Mouse (Mus musculus): ENCODE results near the gene Trub2. TPM values are rescaled to one million over a fixed set of nuclear protein-coding genes. Genes with fewer than 3 reads are reported as not detected.
A peak's percentile ranks its signal among the peaks of the same experiment; 100 is the strongest.

The Trub2 gene
- total RNA-seq (2021): 10 to 100 TPM; 39.3 to 44.9 TPM

DNA sequence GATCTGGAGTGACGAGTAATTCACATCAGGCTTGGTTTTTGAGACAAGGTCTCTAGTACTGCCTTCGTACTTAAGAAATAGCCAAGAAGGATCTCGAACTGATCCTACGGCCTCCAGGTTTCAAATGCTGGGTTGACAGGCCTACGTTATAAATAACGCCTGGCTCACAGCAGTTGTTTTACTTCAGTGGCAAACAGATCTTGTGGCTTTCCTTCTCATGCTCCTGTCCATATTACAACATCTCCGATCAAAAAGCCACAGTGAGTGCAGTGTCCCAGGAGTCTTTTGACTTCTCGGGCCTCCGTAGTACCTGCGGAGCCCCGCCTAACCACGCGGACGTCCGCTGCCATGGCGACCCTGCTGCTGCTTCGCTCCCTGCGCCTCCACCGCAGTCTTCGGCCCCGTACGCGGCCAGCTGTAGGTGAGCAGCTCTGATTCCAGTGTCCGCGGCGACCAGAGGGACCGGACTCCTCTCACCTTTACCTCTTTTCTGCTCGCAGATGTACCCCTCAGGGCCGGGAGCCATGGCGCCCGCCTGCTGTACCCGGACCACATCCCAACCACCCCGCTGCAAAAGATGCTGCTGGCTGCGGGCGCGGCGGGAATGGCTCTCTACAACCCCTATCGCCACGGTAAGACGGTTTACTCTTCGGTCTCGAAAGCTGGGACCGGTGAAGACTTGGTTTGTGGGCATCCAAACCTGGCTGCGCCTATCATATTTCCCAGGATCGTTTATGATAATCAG is at the start of gene Trub2:
Gene Trub2, minus strand, starts transcription at position 566 of the 745 bp plus-strand sequence.
- intact Hi-C loops (cut with DNase I): no loop called here
- DNase-seq (ENCODE audit: low spot score in 2 of 2): peak; percentile 90 to 94

- intact Hi-C loops (cut with DNase I): no loop called here
- DNase-seq (ENCODE audit: low spot score in 2 of 2): no peak
These were observed 47.1 kb upstream of the Trub2 start for GRCm38 (mm10) chr2:29835391-29835899.

GRCm38 (mm10) chr2:29833796-29834195 is 45.5 kb upstream of the Trub2 start:
- intact Hi-C loops (cut with DNase I): no loop called here
- no peak for DNase-seq (ENCODE audit: low spot score in 2 of 2)

DNA sequence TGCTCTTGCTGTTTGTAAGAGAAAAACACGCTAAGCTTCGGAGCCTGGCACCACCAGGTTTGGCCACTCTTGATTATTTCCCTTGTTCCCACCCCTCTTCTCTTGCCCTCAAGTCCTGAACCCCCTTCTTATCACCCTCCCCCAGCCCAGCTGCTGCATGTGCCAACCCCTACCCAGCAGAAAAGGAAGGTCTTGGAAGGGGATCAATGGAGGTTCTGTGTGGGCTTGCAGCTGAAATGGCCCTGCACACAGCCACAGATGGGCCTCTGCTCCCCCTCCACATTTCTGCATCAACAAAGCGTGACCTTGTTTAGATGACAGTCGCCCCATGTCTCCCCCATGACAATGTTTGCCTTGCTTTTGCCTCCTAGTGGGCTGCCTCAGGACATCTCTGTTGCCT is 42.8 kb upstream of the Trub2 start:
- intact Hi-C loops (cut with DNase I): no loop called here
- peak in 1 of 2 experiments; percentile 60 for DNase-seq (ENCODE audit: low spot score in 2 of 2)

- no peak for DNase-seq (ENCODE audit: low spot score in 2 of 2)
- intact Hi-C loops (cut with DNase I): no loop called here
These were observed 39.4 kb upstream of the Trub2 start for GRCm38 (mm10) chr2:29827709-29828024.

DNA sequence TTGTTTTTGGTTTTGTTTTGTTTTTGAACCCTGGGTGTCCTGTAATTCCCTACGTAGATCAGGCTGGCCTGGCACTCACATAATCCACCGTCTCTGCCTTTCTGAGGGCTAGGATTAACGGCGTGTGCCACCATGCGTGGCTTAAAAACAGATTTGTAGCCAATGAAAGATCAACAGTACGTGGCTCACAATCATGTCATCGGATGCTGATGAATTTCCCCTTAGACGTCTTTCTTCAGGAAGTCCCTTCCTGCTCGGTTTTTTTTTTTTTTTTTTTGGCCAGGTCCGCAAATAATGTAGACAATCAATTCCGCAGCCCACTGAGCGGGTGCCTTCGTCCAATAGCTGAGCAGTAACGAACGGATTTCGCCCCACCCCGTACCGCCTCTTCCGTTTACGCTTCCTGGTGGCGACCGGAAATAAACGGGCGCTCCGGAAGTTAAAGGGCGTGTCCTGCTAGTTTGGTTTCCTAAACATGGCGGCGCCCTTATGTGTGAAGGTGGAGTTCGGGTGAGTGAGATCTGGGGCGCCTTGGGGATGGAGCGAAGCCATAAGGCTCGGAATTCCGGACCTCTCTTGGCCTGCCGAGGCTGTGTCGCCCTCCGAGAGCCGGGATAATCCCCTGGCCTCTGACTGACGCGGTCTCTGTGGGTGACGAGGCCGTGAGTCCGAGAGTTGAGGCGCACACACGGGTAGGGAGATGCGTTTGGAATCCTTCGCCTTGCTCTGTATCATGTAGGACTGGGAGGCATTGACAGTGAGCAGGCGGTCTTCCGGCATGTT is 38.8 kb upstream of the Trub2 start:
- DNase-seq (ENCODE audit: low spot score in 2 of 2): peak; percentile 96 to 99
- intact Hi-C loops (cut with DNase I): no loop called here

DNA sequence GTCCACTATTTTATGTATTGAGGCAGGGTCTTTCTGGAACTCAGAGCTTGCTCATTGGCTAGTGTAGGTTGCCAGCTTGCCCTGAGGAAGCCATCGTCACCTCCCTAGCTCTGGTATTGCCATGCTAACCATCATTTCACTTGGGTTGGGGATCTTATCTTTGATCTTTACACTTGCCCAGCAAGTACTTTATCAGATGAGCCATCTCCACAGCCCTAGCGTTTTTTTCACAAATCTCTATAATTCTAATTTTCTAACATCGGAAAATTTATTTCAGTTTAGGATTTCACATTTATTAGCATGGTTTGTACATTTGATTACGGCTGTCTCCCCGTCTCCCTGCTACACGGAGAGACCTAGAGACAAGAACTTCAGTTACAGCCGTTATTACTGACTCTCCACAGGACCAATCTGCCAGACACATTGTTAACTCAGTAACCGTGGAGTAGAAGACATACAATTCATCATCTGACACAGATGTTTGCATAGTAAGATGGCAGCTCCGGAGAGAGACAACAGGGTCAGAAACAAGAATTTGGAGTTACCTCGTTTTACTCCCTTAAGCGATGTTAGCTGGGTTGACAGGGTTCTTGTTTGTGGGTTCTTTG is 38.1 kb upstream of the Trub2 start:
- intact Hi-C loops (cut with DNase I): no loop called here
- no peak for DNase-seq (ENCODE audit: low spot score in 2 of 2)

DNA sequence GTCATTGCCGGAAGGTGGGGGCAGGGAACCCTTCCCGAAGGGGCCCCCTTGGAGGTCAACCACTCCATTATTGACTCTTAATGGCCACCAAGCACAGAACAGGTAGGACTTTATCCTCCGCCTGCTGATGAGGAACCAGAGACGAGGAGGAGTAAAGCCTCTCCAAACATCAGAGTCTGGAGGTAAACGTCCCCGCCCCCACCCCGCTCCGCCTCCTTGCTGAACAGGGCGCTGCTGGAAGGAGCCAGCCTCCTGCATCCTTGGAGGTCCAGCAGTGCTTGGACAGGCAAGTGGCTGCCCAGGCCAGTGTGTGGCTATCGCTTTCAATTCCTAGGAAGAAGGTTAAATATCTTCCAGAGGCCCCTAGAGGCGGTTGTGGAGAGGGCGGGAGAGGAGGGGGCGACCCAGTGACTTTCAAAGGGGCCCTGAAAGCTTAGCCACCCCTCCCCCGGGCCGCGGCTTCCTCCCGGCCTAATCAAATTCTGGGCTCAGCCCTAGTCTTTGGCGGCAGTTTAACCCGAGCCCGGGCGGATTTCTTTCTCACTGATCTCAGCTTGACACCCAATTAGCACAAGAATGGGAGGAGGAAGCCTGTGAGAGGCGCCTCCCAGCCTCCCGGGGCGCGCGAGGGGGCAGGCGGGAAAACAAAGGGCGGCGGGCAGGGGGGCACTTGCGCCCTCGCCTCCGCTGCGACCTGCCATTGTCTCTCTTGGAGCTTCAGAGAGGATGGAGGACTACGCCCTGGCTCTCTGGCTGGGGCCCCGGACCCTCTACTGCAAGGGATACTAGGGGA is 31.9 kb upstream of the Trub2 start, which contains the start of gene Urm1:
Gene Urm1, plus strand, starts transcription at position 51 of the 793 bp plus-strand sequence.
- intact Hi-C loops (cut with DNase I): no loop called here
- peak; percentile 63 to 69 for DNase-seq (ENCODE audit: low spot score in 2 of 2)

DNA sequence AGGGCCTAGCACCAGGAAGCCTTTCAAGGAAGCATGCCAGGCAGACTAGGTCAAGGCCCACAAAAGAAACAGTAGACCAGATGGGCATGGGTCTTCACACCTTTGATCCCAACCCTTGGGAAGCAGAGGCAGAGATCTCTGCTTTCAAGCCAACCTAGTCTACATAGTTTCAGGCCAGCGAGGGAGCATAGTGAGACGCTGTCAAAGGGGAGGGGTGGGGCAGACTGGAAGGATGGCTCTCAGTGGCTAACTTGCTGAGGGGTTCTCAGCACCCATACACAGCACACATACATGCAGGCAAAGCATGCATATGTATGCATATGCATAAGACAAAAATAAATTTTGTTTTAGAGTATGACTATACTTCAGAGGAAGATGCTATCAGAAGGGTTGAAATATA is 31.1 kb upstream of the Trub2 start:
- DNase-seq (ENCODE audit: low spot score in 2 of 2): no peak
- intact Hi-C loops (cut with DNase I): no loop called here

- DNase-seq (ENCODE audit: low spot score in 2 of 2): peak; percentile 90 to 94
- intact Hi-C loops (cut with DNase I): loop anchor here (1.0 kb wide), 1 partner anchor 42 kb away; no protein-coding TSS in a partner anchor
These were observed 29.3 kb upstream of the Trub2 start for GRCm38 (mm10) chr2:29817426-29818232.

- intact Hi-C loops (cut with DNase I): no loop called here
These were observed 27.5 kb upstream of the Trub2 start for GRCm38 (mm10) chr2:29815678-29816371.

DNA sequence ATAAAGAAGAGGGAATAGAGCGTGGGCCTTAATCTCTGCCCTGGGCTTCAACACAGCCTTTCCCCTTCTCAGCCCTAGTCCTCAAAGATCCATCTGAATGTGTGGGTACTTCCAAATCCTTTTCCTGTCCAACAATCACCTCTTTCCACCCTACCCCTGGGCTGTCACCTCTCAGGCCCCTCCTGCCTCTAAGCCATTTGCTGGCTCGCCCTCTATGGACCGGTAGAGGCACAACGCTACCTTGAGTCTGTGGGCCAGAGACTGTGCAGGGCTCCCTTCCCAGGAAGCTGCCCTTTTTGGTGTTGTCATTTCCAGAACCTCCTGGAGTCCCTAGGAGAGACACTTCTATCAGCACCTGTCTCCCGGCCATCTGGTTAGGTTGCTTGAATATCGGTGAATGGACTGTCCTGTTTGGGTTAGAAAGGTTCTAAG is 15.1 kb upstream of the Trub2 start:
- peak in 1 of 2 experiments; percentile 28 for DNase-seq (ENCODE audit: low spot score in 2 of 2)
- intact Hi-C loops (cut with DNase I): no loop called here

More at GRCm38 (mm10) chr2:29815678-29816371, 27.5 kb upstream of the Trub2 start:
- DNase-seq (ENCODE audit: low spot score in 2 of 2): no peak

GRCm38 (mm10) chr2:29802827-29803201 is 14.5 kb upstream of the Trub2 start:
- intact Hi-C loops (cut with DNase I): no loop called here
- DNase-seq (ENCODE audit: low spot score in 2 of 2): no peak

- intact Hi-C loops (cut with DNase I): no loop called here
- peak; percentile 97 for DNase-seq (ENCODE audit: low spot score in 2 of 2)
These were observed 13.9 kb upstream of the Trub2 start, which contains the start of gene Slc27a4 for GRCm38 (mm10) chr2:29802075-29802826. Gene Slc27a4 (plus strand): TSS chr2:29802634.

DNA sequence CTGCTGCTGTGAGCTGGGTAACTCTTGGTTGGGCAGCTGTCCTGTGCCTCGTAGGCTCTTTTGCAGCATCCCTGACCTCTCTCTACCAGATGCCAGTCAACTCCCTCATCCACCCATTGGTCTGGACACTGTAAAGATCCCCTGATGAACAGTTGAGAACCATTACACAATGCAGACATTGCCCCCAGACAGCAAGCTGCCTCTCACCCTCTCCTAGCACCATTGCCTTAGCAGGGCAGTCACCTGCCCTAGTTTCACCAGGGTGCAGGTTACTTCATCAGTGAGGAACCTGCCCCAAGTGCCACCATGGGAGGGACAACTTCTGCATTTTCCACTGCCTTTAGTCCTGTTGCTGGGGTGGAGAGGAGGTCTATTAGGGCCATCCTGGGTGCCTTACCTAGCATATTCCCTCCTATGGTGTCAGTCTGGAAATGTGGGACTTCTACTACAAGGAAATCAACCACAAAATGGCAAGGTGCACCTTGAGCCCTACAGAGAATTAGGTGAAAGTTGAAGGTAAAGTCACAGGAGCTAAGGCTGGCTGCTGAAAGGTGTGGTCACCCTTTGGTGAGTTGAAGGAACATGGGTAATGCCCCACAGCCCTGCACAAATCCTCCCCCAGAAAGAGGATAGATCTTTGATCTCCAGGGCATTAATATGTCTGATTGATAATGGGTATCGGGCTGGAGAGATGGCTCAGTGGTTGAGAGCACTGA is 4.6 kb upstream of the Trub2 start:
- no peak for DNase-seq (ENCODE audit: low spot score in 2 of 2)
- intact Hi-C loops (cut with DNase I): no loop called here

DNA sequence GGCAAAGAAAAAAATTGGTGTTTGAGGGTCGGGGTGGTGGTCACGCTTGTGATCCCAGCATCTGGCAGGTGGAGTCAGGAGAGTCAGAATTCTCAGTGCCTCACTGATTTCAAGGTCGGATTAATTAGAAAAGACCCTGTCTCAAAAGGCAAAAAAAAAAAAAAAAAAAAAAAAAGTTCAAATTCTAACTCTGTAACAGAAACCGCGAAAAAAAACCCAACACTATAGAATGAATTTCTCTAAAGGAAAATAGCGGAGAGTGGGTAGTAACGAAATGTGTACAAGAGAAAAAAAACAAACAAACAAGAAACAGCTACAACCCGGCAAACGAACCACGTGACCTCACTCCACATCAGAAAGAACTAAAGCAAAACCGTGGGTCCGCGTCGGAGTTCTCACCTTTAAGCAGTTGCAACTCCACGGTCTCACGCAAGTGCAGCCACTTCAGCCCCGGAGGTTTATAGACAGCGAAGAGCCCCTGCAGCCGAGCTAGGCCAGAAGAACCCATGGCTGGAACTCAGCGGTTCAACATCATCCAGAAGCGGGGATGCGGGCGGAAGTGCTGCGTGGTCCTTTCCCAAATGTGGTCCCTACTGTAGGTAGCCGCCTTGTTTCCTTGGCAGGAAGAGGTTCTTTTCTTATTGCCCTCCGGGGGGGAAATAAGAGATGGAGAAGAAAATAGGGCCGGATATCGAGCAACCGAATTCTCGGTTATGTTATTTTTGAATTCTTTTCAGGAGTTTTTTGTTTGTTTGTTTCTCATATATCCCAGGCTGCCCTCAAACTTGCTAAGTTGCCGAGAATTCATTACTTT is 991 bp downstream of the Trub2 start, which contains the start of gene Coq4:
Gene Coq4, plus strand, starts transcription at position 390 of the 814 bp plus-strand sequence.
- DNase-seq (ENCODE audit: low spot score in 2 of 2): peak; percentile 92 to 96
- intact Hi-C loops (cut with DNase I): no loop called here
